Mouse (Mus musculus) thymus, postnatal 14 days (tissue): ENCODE measurements around the gene F12.

ENCODE experiments used
- DNase-seq: peaks from one replicate; pipeline ENCODE4 v3.0.0; 2021

Gene F12

DNA sequence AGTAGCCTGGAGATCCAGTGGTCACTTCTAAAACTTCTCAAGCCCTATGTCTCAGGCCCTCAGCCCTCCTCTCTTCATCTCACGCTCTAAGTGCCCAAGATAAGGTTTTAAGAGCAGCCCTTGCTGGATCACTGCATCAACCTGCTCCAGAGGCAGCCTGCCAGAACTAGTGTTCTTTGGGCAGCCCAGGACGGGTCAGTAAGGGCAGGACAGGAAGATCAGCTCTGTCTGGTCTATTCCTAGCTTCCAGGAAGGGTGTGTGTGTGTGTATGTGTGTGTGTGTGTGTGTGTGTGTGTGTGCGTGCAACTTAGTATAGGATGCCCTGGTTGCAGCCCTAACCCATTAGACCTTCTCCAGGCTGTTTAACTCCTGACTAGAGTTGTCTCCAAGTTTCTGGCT is 56.4 kb downstream of the F12 start:
- peak; percentile 24 for DNase-seq

GRCm38 (mm10) chr13:55369531-55370114 is 57.0 kb downstream of the F12 start, which contains the start of gene Rgs14:
Rgs14 (plus strand) TSS chr13:55369732.
- DNase-seq = peak; percentile 90

GRCm38 (mm10) chr13:55368401-55368800 is 58.2 kb downstream of the F12 start:
- peak; percentile 56 for DNase-seq
